Mouse (Mus musculus) limb, embryonic 13.5 days (tissue): ENCODE results near the gene Btbd7. TPM values are rescaled to one million over a fixed set of nuclear protein-coding genes. Genes with fewer than 3 reads are reported as not detected.

ENCODE experiments used
- ATAC-seq: fragments of 200-750 bp; cut with Nextera tagmentation; 2 replicates; pipeline ENCODE4 v1.8.0; 2017; ENCODE audit warnings: low read depth, moderate number of reproducible peaks, moderate TSS enrichment; ENCODE audit not compliant: low FRiP score
- H3K27ac ChIP-seq: fragments of 300-500 bp; sonication (generic); 2 replicates; pipeline ENCODE4 v1.5.1; 2015; ENCODE audit warnings: inconsistent platforms, mild to moderate bottlenecking, moderate library complexity
- H3K27me3 ChIP-seq: fragments of 300-500 bp; sonication (generic); 2 replicates; pipeline ENCODE4 v1.6.1; 2015; ENCODE audit warnings: mild to moderate bottlenecking, inconsistent platforms
- H3K36me3 ChIP-seq: fragments of 300-500 bp; sonication (generic); 2 replicates; pipeline ENCODE4 v1.6.1; 2015; ENCODE audit warnings: inconsistent platforms, mild to moderate bottlenecking, moderate library complexity
- H3K4me1 ChIP-seq: fragments of 300-500 bp; sonication (generic); 2 replicates; pipeline ENCODE4 v1.6.1; 2015; ENCODE audit warnings: inconsistent platforms
- H3K4me2 ChIP-seq: fragments of 300-500 bp; sonication (generic); replicated peaks from 2 replicates; pipeline ENCODE4 v1.6.1; 2015; ENCODE audit warnings: inconsistent platforms, mild to moderate bottlenecking, moderate library complexity
- H3K4me3 ChIP-seq: fragments of 300-500 bp; sonication (generic); 2 replicates; pipeline ENCODE4 v1.5.1; 2015; ENCODE audit warnings: moderate library complexity, mild to moderate bottlenecking, inconsistent platforms
- H3K9ac ChIP-seq: fragments of 300-500 bp; sonication (generic); 2 replicates; pipeline ENCODE4 v1.6.1; 2015; ENCODE audit warnings: mild to moderate bottlenecking, inconsistent platforms
- H3K9me3 ChIP-seq: fragments of 300-500 bp; sonication (generic); 2 replicates; pipeline ENCODE4 v1.6.1; 2016; ENCODE audit warnings: inconsistent platforms
- WGBS: fragments of 180-500 bp; shearing (Covaris S2); methylation state at CpG from one replicate; pipeline ENCODE4 v1.1.7; 2015; 5-methylcytosine and 5-hydroxymethylcytosine counted together
- polyA plus RNA-seq: library from polyadenylated mRNA; unstranded; fragments of >200 nt; fragmentation: Nextera tagmentation; extraction: Ambion mirVana; gene quantifications from 2 replicates; pipeline ENCODE4 v1.2.1, GENCODE M21; 2015

The Btbd7 gene
- polyA plus RNA-seq, 1 experiment from 2014 or later: 21.9 TPM

DNA sequence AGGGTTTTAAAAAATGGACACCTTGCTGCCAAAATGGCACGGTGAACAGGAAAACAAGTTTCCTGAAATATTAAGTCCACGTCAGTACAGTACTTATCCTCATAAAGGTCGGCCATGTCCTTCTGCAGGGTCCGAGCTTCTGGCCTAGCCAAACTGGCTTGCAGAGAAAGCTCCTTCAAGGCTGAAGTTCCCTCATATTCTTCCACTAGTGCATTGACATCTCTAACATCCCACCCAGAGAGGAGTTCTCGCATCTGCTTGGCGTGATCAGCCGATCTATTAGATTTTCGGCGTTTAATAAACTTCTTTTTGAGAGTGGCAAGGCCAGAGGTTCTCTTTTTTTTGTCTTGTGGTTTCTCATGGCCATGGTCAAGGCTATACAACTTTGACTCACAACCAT lies 40.0 kb downstream of the Btbd7 start:
- no peaks in the 10 kb centered on the region for H3K9me3 ChIP-seq
- peaks cover 19% of the 10 kb centered on the region for H3K36me3 ChIP-seq
- H3K27ac ChIP-seq: no peak overlapping the region
- H3K27me3 ChIP-seq: no peaks in the 10 kb centered on the region
- 95% methylated on average over 9 of the region's 9 CpGs for WGBS
- no peak overlapping the region for H3K9ac ChIP-seq
- ATAC-seq: no peak
- H3K4me1 ChIP-seq: no peaks in the 10 kb centered on the region
- no peak overlapping the region for H3K4me2 ChIP-seq
- H3K4me3 ChIP-seq: no peak overlapping the region

DNA sequence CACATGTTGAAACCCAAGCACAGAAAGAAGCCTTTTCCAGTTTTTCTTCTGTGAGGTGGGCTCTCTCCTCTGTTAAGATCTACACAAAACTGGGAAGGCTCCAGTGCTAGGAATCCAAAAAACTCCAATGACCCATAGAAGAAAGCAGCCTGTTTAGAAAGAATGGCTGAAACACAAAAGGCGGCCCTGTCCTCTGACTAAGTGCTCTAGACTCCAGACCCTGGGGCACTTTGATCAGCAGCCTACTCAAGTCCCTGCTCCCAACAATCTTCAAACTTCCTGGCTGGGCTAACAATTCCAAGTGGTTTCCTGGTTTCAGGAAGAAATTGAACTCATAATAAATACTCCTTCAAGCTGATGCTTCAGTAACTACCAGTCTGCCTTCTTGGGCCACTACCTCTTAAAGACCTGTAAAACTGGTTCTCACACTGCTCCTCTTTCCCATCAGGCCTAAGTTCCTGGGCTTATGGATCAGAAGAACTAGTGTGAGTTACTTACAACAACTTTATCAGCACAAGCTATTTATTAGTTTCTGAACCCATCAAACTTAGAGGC lies 45.4 kb downstream of the Btbd7 start:
- H3K36me3 ChIP-seq: peaks cover 5% of the 10 kb centered on the region
- WGBS: 83% methylated on average over 1 of the region's 1 CpGs
- no peaks in the 10 kb centered on the region for H3K27me3 ChIP-seq
- no peak for ATAC-seq
- H3K4me1 ChIP-seq: 0 out of 2 replicates have a peak, but pooled peaks cover 6% of the 10 kb centered on the region
- no peak overlapping the region for H3K4me3 ChIP-seq
- H3K9ac ChIP-seq: no peak overlapping the region
- no peak overlapping the region for H3K27ac ChIP-seq
- no peaks in the 10 kb centered on the region for H3K9me3 ChIP-seq
- H3K4me2 ChIP-seq: no peak overlapping the region

DNA sequence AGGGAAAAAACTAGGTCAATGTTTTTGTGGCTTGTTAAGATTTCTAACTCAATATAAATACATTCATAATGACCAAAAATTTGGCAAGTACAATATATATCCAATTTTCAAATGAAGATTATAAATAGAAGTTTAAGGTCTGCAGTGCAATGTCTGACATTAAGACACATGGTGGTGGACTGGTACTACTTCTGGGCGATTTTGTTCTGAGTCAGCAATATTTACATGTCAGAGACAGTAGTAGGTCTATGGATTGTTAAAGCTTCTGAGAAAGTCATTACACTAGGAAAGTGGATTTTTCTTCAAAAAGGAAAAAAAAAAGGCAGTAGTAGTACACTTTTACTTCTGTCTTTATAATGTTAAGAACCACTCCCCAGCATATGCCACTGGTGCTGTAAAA lies 46.4 kb downstream of the Btbd7 start:
- H3K9me3 ChIP-seq: no peaks in the 10 kb centered on the region
- H3K9ac ChIP-seq: no peak overlapping the region
- WGBS: 80% methylated on average over 1 of the region's 1 CpGs
- ATAC-seq: no peak
- no peak overlapping the region for H3K4me2 ChIP-seq
- no peaks in the 10 kb centered on the region for H3K27me3 ChIP-seq
- H3K27ac ChIP-seq: no peak overlapping the region
- H3K4me1 ChIP-seq: 0 out of 2 replicates have a peak, but pooled peaks cover 6% of the 10 kb centered on the region
- H3K4me3 ChIP-seq: no peak overlapping the region
- H3K36me3 ChIP-seq: no peaks in the 10 kb centered on the region; the same call in 1 of the 2 replicates

DNA sequence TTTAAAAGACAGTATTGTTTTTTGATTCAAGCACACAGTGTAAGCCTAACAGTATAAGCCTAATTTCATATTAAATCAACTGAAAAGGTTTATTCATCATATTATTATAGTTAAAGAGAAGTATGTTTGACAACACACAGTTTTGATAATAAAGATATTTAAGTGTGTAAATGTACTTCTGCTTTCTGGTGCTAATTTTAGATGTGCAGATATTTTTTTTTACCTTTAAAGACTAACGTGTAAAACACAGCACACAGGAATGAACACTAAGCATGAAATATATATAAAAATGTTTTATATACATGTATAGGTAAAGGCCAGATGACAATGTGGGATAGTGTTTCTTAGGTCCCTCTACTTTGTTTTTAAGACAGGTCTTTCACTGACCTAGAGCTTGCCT lies 51.2 kb downstream of the Btbd7 start:
- ATAC-seq: no peak
- 83% methylated on average over 1 of the region's 1 CpGs for WGBS
- no peaks in the 10 kb centered on the region for H3K9me3 ChIP-seq
- H3K4me1 ChIP-seq: no peaks in the 10 kb centered on the region
- no peak overlapping the region for H3K4me2 ChIP-seq
- H3K9ac ChIP-seq: no peak overlapping the region
- H3K27ac ChIP-seq: no peak overlapping the region
- no peak overlapping the region for H3K4me3 ChIP-seq
- H3K27me3 ChIP-seq: no peaks in the 10 kb centered on the region
- H3K36me3 ChIP-seq: peaks cover 5% of the 10 kb centered on the region; the same call in 1 of the 2 replicates

DNA sequence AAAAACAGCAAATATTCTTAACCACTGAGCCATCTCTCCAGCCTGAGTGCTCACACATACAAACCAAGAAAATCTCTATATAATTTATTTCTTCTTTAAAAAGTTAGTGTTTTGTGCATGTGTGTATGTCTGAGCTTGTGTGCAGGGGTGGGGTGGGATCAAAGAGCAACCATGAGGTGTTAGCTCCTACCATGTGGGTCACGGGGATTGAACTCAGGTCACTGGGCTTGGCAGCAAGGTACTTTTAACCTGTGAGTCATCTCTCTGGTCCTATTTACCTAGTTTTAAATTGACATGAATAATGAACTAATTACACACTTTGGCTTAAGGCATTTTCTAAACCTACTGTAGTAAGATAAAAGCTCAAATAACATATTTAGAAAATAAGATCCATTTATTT lies 51.9 kb downstream of the Btbd7 start:
- no peak for ATAC-seq
- peaks cover 5% of the 10 kb centered on the region; the same call in 1 of the 2 replicates for H3K36me3 ChIP-seq
- 87% methylated on average over 1 of the region's 1 CpGs for WGBS

DNA sequence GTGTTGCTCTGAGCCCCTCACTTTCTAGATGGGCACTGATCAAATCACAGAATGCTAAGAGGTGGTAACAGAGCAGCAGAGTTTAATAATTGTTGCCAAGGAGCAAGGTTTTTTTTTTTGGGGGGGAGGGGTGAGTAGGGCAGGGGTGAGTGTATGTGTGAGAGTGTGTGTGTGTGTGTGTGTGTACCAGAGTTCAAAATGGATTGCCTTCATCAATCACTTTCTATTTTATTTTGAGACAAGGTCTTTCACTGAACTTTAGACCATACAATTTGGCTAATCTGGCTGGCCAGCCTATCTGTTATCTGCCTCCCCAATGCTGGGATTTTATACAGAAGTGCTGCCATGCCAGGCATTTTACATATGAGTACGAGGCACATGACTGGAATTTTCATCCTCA lies 63.4 kb downstream of the Btbd7 start:
- Histone ChIP-seq H3K4me1 (no peaks in the 10 kb centered on the region), H3K27ac (no peak overlapping the region), H3K4me3 (no peak overlapping the region), H3K4me2 (no peak overlapping the region), H3K9me3 (no peaks in the 10 kb centered on the region), H3K27me3 (no peaks in the 10 kb centered on the region), H3K36me3 (peaks cover 36% of the 10 kb centered on the region), H3K9ac (no peak overlapping the region)
- WGBS: 94% methylated on average over 1 of the region's 1 CpGs
- no peak for ATAC-seq

More for the DNA sequence above, 51.9 kb downstream of the Btbd7 start:
- Histone ChIP-seq H3K27ac (no peak overlapping the region), H3K9me3 (no peaks in the 10 kb centered on the region), H3K4me2 (no peak overlapping the region), H3K4me3 (no peak overlapping the region), H3K9ac (no peak overlapping the region), H3K27me3 (no peaks in the 10 kb centered on the region), H3K4me1 (no peaks in the 10 kb centered on the region)

DNA sequence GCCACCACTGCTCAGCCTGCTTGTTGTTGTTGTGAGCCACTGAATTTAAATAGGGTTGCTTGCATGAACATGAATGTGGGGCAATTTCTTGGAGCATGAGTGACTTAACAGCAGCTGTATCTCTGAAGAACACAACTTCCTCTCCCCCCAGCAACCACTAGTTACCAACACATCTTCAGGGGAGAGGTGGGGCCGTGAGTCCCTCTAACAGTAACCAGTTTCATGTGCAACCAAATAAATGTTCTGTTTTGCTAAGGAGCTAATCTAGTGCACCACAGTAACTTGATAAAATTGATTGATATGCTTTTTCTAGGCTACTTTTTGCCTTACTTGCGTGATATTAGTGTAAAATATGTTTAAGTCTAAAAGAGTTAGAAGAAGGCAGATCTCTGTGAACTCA lies 78.7 kb downstream of the Btbd7 start:
- Histone ChIP-seq H3K27me3 (no peaks in the 10 kb centered on the region), H3K27ac (no peak overlapping the region), H3K9me3 (no peaks in the 10 kb centered on the region), H3K4me3 (no peak overlapping the region), H3K36me3 (peaks cover 39% of the 10 kb centered on the region), H3K4me1 (no peaks in the 10 kb centered on the region), H3K9ac (no peak overlapping the region), H3K4me2 (no peak overlapping the region)
- ATAC-seq: no peak
- WGBS: 91% methylated on average over 2 of the region's 2 CpGs

DNA sequence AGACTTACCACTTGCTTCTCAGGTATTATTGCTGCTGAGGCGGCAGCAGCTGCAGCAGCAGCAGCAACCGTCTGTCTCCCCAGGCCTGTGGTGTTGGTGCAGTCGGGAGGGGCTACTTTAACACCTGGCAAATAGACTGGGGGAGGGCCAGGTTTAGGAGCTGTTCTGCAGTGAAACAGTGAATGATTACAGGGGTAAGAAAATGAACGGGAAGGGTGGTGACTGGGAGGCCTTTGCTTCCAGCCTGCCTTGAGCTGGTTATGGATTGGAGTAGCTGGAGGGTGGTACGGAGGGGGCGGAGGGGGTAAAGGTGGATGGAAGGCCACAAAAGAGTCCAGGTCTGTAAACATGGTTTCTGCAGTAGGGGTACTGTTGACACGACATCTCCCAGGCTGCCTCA lies 90.3 kb downstream of the Btbd7 start:
- Histone ChIP-seq H3K36me3 (peaks cover 83% of the 10 kb centered on the region), H3K9me3 (no peaks in the 10 kb centered on the region), H3K4me2 (no peak overlapping the region), H3K4me3 (no peak overlapping the region), H3K27ac (no peak overlapping the region), H3K9ac (no peak overlapping the region), H3K4me1 (no peaks in the 10 kb centered on the region), H3K27me3 (no peaks in the 10 kb centered on the region)
- ATAC-seq: no peak
- 82% methylated on average over 7 of the region's 7 CpGs for WGBS

DNA sequence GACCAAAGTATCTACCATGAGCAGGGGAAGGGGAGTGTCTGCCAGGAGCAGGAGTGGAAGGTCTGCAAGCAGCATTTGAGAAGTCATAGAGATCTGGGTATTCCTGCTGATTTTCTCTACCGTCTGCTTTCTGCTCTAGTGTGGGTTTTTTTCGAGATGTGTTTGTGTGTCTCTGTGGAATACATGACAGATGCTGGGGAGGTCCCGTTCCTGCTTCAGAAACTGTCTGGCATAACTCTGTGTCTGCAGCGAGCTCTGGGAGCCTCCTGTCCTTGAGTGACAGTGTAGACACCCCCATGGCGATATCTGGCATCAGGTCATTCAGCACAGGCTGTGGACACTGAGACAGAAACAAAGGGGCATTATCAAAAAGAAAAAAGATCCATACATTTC lies 92.7 kb downstream of the Btbd7 start:
- WGBS: 93% methylated on average over 5 of the region's 5 CpGs

DNA sequence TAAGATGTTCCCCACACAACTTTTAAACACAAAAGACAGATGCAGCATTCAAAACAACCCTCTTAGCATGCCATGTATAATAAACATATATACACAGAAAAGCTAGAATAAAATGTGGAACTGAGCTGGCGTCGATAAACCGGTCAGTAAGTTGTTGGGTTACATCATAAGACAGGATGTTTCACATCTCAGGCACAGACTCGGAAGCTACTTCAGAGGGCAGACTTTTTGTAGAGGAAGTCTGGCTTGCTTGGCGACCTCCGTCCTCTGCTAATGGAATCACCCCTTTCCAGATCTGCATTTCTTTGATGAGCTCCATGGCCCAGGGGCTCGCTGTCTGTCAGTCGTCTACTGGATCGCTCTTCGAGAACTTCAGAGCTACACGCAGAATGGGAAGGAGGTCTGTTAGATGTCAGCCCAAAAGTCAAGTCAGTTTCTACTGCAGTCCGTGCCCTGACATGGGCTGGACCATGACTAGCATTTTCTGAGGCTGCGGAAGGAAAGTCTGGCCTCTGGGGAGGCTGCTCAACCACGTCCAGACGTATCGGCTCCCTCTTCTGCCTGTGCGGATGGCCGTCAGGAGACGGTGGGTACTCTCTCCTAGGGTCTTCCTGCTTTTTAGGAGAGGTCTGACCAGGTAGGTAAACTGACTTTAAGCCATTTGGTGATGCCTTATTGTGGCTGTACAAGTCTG lies 93.2 kb downstream of the Btbd7 start:
- Histone ChIP-seq H3K27me3 (no peaks in the 10 kb centered on the region), H3K9ac (no peak overlapping the region), H3K4me1 (no peaks in the 10 kb centered on the region), H3K4me2 (no peak overlapping the region), H3K4me3 (no peak overlapping the region), H3K27ac (no peak overlapping the region), H3K36me3 (peaks cover 72% of the 10 kb centered on the region), H3K9me3 (no peaks in the 10 kb centered on the region)
- ATAC-seq: no peak
- WGBS: 87% methylated on average over 19 of the region's 19 CpGs

More for the DNA sequence above, 92.7 kb downstream of the Btbd7 start:
- Histone ChIP-seq H3K4me3 (no peak overlapping the region), H3K4me2 (no peak overlapping the region), H3K9ac (no peak overlapping the region), H3K36me3 (peaks cover 77% of the 10 kb centered on the region), H3K27me3 (no peaks in the 10 kb centered on the region), H3K9me3 (no peaks in the 10 kb centered on the region), H3K27ac (no peak overlapping the region), H3K4me1 (no peaks in the 10 kb centered on the region)
- no peak for ATAC-seq

DNA sequence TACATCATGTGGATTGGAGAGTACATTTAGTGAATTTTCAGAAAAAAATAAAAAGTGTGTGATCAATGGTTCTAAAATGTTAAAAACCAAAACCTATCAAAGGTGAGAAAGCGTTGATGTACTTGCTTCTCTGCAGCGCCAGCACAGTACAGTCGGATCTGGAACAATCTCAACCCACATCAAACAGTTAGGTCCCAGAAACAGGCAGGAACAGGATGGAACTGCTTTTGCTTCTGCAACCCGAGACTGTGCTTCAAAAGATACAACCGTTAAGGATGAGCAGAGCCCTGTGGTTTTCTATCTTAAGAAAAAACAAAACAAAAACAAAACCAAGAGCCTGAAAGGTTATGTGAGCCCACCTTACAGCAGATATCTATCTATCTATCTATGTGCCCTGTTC lies 95.4 kb downstream of the Btbd7 start:
- Histone ChIP-seq H3K36me3 (peaks cover 56% of the 10 kb centered on the region), H3K27me3 (no peaks in the 10 kb centered on the region), H3K4me3 (no peak overlapping the region), H3K9me3 (no peaks in the 10 kb centered on the region), H3K4me2 (no peak overlapping the region), H3K27ac (no peak overlapping the region), H3K4me1 (no peaks in the 10 kb centered on the region), H3K9ac (no peak overlapping the region)
- WGBS: 88% methylated on average over 5 of the region's 5 CpGs
- no peak for ATAC-seq

DNA sequence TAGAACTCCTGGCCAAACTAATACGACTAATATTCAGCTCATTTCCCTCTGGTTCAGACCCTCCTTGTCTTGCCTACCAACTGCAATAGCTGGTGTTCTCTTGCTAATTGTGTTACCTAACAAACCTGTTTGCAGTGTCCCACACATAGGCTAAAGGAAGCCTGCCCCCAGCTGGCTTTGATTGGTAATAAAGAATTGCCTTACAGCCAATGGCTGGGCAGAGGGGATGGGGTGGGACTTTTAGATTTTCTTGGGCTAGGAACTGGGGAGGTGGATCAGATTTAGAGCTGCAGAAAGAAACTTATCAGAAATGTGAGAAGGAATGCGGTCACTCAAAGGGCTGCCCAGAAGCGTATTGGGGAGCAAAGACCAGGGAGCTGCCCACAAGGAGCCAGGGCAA lies 98.8 kb downstream of the Btbd7 start:
- Histone ChIP-seq H3K4me3 (no peak overlapping the region), H3K4me2 (no peak overlapping the region), H3K27me3 (no peaks in the 10 kb centered on the region), H3K27ac (no peak overlapping the region), H3K36me3 (peaks cover 62% of the 10 kb centered on the region), H3K9ac (no peak overlapping the region), H3K9me3 (no peaks in the 10 kb centered on the region), H3K4me1 (no peaks in the 10 kb centered on the region)
- 57% methylated on average over 3 of the region's 3 CpGs for WGBS
- no peak for ATAC-seq

DNA sequence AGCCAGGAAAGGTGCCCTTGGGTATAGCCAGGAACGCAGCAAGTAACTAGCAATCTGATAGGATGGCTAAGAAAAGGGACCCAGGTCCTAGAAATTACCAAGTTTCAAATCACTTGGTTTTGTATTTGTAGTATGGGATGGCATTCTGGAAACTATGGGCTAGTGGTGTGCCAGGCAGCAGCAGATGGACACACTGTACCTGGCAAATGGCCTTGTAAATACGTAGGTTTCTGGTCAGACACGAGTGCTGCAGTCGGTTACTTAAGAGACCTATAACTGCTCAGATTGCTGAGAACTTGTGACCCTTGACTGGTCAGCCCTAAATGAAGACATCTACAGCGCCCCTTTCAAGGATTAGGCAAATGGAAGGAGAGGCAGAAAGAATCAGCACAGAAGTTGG lies 100.1 kb downstream of the Btbd7 start:
- 83% methylated on average over 5 of the region's 5 CpGs for WGBS
- H3K27ac ChIP-seq: no peak overlapping the region
- no peak overlapping the region for H3K4me3 ChIP-seq
- H3K9ac ChIP-seq: no peak overlapping the region
- no peaks in the 10 kb centered on the region for H3K4me1 ChIP-seq
- ATAC-seq: no peak
- H3K27me3 ChIP-seq: no peaks in the 10 kb centered on the region
- no peak overlapping the region for H3K4me2 ChIP-seq
- no peaks in the 10 kb centered on the region for H3K9me3 ChIP-seq
- H3K36me3 ChIP-seq: peaks cover 62% of the 10 kb centered on the region
